Mouse (Mus musculus) limb, embryonic 10.5 days (tissue): Measurements from ENCODE around the gene Gabrr3. TPM values are rescaled to one million over a fixed set of nuclear protein-coding genes. Genes with fewer than 3 reads are reported as not detected.

Experiments
- DNase-seq: peaks from one replicate; pipeline ENCODE4 v3.0.0-alpha.2; 2017; ENCODE audit warnings: low spot score
- H3K27ac ChIP-seq: fragments of 300-500 bp; sonication (generic); 2 replicates; pipeline ENCODE4 v1.5.1; 2016; ENCODE audit warnings: mild to moderate bottlenecking
- H3K27me3 ChIP-seq: fragments of 300-500 bp; sonication (generic); 2 replicates; pipeline ENCODE4 v1.6.1; 2016; ENCODE audit warnings: low read depth, mild to moderate bottlenecking; ENCODE audit not compliant: poor library complexity, severe bottlenecking
- H3K36me3 ChIP-seq: fragments of 300-500 bp; sonication (generic); 2 replicates; pipeline ENCODE4 v1.6.1; 2016; ENCODE audit warnings: mild to moderate bottlenecking, moderate library complexity
- H3K4me1 ChIP-seq: fragments of 300-500 bp; sonication (generic); 2 replicates; pipeline ENCODE4 v1.6.1; 2016
- H3K4me3 ChIP-seq: fragments of 300-500 bp; sonication (generic); 2 replicates; pipeline ENCODE4 v1.5.1; 2016; ENCODE audit warnings: mild to moderate bottlenecking, moderate library complexity
- H3K9me3 ChIP-seq: fragments of 300-500 bp; sonication (generic); replicated peaks from 2 replicates; pipeline ENCODE4 v1.6.1; 2016; ENCODE audit warnings: mild to moderate bottlenecking
- WGBS: fragments of 180-500 bp; shearing (Covaris S2); methylation state at CpG from one replicate; pipeline ENCODE4 v1.1.7; 2016; 5-methylcytosine and 5-hydroxymethylcytosine counted together
- polyA plus RNA-seq: library from polyadenylated mRNA; unstranded; fragments of >200 nt; fragmentation: Nextera tagmentation; extraction: Ambion mirVana; gene quantifications from 2 replicates; pipeline ENCODE4 v1.2.1, GENCODE M21; 2016

The Gabrr3 gene
- 0.11 and 0.19 TPM in 2 replicates for polyA plus RNA-seq

DNA sequence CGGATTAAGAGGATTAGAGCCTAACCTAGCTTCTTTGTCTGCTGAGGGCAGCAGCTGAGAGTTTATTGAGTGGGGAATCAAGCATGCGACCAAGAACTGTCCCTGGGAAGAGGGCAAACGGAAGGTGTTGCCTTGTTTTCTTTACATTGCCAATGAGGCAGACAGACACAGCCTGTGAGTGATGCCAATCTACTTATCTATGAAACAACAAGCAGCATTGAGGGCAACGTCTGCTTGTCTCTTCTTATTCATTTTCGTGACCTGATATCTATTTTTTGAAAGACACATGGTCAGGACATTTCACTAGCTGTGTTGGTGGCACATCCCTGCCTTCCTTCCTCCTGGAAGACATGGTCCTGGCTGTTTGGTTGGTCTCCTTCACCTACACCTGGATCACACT is at the start of gene Gabrr3:
TSS of gene Gabrr3 (plus strand) at position 301 of the 400 bp plus-strand sequence.
- no peak within 1 kb of the TSS for H3K27ac ChIP-seq
- no peaks in the 10 kb centered on the region for H3K27me3 ChIP-seq
- 81% methylated on average over 5 of the region's 5 CpGs for WGBS
- DNase-seq: no peak
- H3K9me3 ChIP-seq: no peaks in the 10 kb centered on the region
- no peaks in the 10 kb centered on the region for H3K36me3 ChIP-seq
- no peak within 1 kb of the TSS for H3K4me3 ChIP-seq
- H3K4me1 ChIP-seq: no peaks in the 10 kb centered on the region

DNA sequence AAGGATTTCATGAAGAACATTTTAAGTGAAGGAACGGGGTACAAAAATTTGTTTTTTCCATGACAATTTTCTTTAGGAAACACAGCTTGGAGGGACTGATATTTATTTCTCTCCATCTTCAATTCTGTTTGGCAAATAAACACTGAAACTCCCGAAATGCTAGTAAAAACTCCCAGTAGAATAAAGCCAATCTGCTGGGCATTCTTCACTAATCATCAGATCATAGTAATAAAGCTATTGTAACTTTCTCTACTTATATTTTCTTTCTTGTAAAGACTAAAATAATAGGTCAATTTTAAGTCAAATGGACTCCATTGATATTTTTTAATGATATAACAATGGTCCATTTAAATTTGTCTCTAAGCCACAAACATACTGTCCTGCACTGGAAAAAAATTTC is 43.2 kb upstream of the Gabrr3 start, which contains the start of gene Olfr209:
TSS of gene Olfr209 (minus strand) at position 101 of the 400 bp plus-strand sequence.
- H3K36me3 ChIP-seq: no peaks in the 10 kb centered on the region
- no peaks in the 10 kb centered on the region for H3K4me1 ChIP-seq
- 91% methylated on average over 2 of the region's 2 CpGs for WGBS
- H3K4me3 ChIP-seq: no peak within 1 kb of the TSS
- H3K9me3 ChIP-seq: no peaks in the 10 kb centered on the region
- no peak for DNase-seq
- H3K27me3 ChIP-seq: no peaks in the 10 kb centered on the region
- no peak within 1 kb of the TSS for H3K27ac ChIP-seq

GRCm38 (mm10) chr16:59393300-59393699 is 13.8 kb upstream of the Gabrr3 start:
- WGBS: 87% methylated on average over 3 of the region's 3 CpGs
- H3K9me3 ChIP-seq: no peaks in the 10 kb centered on the region
- H3K36me3 ChIP-seq: no peaks in the 10 kb centered on the region
- H3K27ac ChIP-seq: no peak overlapping the region
- H3K27me3 ChIP-seq: no peaks in the 10 kb centered on the region
- H3K4me1 ChIP-seq: no peaks in the 10 kb centered on the region
- no peak overlapping the region for H3K4me3 ChIP-seq
- DNase-seq: no peak

DNA sequence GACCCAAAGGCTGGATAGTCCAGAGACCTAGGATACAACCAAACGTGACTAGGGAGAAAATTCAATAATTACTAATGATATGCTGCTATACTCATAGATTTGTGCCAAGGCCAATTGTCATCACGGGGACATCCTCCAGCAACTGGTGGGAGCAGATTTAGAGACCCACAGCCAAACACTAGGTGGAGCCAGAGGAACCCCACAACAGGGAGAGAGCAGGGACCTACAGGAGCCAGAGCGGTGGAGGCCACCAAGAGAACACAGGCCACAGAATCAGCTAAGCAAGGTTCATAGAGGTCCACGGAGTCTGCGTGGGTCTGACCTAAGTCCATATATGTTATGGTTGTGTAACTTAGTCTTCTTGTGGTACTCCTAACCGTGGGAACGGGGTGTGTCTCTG is 6.0 kb upstream of the Gabrr3 start:
- 81% methylated on average over 7 of the region's 7 CpGs for WGBS
- no peaks in the 10 kb centered on the region for H3K4me1 ChIP-seq
- no peak overlapping the region for H3K27ac ChIP-seq
- no peaks in the 10 kb centered on the region for H3K36me3 ChIP-seq
- no peaks in the 10 kb centered on the region for H3K9me3 ChIP-seq
- H3K27me3 ChIP-seq: no peaks in the 10 kb centered on the region
- H3K4me3 ChIP-seq: no peak overlapping the region
- no peak for DNase-seq

DNA sequence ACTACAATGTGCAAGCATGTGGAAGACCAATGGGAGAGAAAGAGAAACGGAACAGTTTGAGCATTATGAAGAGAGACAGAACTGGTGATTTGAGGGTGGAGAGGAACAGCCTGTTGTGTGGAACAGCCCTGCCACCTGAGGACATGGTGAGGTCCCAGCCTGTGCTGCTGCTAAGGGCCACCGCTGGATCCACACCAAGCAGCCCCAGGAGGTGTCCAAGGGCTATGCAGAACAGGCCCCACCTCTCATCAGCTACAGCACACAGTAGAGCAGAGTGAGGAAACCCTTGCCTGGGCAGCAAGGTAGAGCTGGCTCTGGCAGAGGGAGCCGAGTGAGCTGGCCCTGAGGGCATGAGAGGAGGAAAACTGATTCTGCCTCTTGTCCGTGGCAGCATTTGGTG is 5.1 kb upstream of the Gabrr3 start:
- WGBS: 84% methylated on average over 4 of the region's 4 CpGs
- H3K27me3 ChIP-seq: no peaks in the 10 kb centered on the region
- H3K4me3 ChIP-seq: no peak overlapping the region
- H3K9me3 ChIP-seq: no peaks in the 10 kb centered on the region
- no peaks in the 10 kb centered on the region for H3K4me1 ChIP-seq
- no peak overlapping the region for H3K27ac ChIP-seq
- H3K36me3 ChIP-seq: no peaks in the 10 kb centered on the region
- no peak for DNase-seq

DNA sequence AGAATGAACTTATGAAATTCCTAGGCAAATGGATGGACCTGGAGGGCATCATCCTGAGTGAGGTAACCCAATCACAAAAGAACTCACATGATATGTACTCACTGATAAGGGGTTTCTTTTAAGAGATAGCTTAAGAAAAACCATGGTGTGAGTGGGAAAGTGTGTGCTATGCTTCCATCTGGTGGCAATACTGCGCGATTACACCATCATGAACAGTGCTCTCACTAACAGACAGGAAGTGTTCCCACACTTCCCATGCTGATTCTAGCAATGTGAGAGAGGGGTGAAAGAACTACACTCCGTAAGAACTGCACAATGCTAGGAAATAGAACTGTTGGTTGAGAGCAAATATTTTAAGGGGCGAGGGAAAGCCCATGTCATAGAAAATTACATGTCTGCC is 3.4 kb upstream of the Gabrr3 start:
- H3K4me3 ChIP-seq: no peak overlapping the region
- peak; percentile 41 for DNase-seq
- WGBS: 23% methylated on average over 4 of the region's 4 CpGs
- H3K36me3 ChIP-seq: no peaks in the 10 kb centered on the region
- H3K27ac ChIP-seq: no peak overlapping the region
- H3K27me3 ChIP-seq: no peaks in the 10 kb centered on the region
- H3K4me1 ChIP-seq: no peaks in the 10 kb centered on the region
- H3K9me3 ChIP-seq: no peaks in the 10 kb centered on the region

DNA sequence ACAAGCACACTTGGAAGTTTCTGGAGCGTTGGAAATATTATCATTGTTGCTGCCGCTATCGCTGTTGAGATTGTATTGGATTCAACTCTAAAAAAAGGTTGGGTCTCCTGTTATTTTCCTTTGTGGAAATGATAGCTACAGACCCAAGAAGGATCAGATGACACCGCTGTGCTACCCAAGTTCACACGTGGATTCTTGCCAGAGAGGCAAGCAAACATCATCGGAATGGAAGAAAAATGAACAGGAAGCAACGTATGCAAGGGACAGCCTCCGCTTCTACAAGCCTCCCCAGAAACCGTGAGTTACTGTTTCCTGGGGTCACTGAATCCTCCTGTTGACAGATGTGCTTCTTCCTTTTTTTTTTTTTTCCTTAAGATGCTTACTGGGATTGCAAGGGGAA is 2.3 kb upstream of the Gabrr3 start:
- Histone ChIP-seq H3K4me1 (no peaks in the 10 kb centered on the region), H3K9me3 (no peaks in the 10 kb centered on the region), H3K36me3 (no peaks in the 10 kb centered on the region), H3K27me3 (no peaks in the 10 kb centered on the region), H3K4me3 (no peak overlapping the region), H3K27ac (no peak overlapping the region)
- 77% methylated on average over 9 of the region's 9 CpGs for WGBS
- no peak for DNase-seq

DNA sequence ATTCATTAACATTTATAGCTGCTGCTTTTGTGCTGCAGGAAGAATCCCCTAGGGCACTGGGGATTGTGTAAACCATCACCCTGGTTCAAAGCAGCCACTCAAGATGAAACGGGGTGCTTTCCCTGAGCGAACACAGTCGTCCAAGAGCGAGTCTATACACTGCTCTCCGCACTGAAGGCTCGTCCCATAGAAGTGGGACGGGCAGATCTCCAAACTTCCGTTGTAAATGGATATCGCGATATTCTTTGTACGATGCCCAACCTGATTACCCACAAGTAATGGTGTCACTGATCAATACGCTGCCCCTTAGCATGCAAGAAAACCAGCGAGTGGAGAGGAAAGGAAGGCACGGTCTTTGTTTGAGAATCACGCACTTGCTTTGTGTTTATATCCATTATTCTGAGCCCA is 2.2 kb downstream of the Gabrr3 start:
- Histone ChIP-seq H3K27ac (no peak overlapping the region), H3K36me3 (no peaks in the 10 kb centered on the region), H3K27me3 (no peaks in the 10 kb centered on the region), H3K9me3 (no peaks in the 10 kb centered on the region), H3K4me3 (no peak overlapping the region), H3K4me1 (no peaks in the 10 kb centered on the region)
- no peak for DNase-seq
- 72% methylated on average over 15 of the region's 15 CpGs for WGBS

DNA sequence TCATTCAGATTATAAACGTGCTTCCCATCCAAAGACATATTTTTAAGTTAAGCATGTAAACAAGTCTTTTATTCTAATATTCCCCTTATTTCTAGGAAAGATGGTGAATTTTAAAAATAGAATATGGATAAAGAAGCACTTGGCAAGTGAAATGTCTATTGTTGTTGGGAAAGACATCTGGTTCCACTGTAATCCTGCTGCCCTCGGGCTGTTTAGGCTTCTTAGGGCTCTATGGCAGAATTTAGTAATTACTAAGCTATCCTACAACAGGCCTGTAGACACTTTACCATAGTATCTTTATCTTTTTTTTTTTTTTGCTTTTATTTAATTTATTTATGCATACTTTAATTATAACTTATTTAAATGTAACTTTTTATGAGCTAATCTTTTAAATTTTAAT is 2.7 kb downstream of the Gabrr3 start:
- Histone ChIP-seq H3K36me3 (no peaks in the 10 kb centered on the region), H3K4me1 (no peaks in the 10 kb centered on the region), H3K9me3 (no peaks in the 10 kb centered on the region), H3K4me3 (no peak overlapping the region), H3K27me3 (no peaks in the 10 kb centered on the region), H3K27ac (no peak overlapping the region)
- DNase-seq: no peak
- WGBS: 80% methylated on average over 2 of the region's 2 CpGs

DNA sequence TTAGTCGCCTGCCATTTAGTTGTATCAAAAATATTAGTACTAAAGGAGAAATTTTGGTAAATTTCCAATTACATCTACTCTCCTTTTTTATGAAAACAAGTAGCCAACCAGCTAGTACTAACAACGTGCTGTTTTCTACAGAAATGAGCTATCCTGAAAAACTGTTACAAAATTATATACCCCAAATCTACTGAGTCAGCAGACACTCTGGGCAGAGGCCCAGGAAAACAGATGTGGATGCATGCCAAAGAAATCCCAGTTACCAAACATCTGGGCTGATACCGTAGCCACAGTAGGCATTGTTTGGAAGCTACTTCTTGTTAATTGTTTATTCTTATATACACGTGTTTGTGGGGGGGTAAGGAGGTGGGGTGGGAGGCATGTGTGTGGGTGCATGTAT is 6.3 kb downstream of the Gabrr3 start:
- Histone ChIP-seq H3K9me3 (no peaks in the 10 kb centered on the region), H3K27ac (no peak overlapping the region), H3K4me1 (no peaks in the 10 kb centered on the region), H3K4me3 (no peak overlapping the region), H3K27me3 (no peaks in the 10 kb centered on the region), H3K36me3 (no peaks in the 10 kb centered on the region)
- WGBS: 75% methylated on average over 4 of the region's 4 CpGs
- DNase-seq: no peak

DNA sequence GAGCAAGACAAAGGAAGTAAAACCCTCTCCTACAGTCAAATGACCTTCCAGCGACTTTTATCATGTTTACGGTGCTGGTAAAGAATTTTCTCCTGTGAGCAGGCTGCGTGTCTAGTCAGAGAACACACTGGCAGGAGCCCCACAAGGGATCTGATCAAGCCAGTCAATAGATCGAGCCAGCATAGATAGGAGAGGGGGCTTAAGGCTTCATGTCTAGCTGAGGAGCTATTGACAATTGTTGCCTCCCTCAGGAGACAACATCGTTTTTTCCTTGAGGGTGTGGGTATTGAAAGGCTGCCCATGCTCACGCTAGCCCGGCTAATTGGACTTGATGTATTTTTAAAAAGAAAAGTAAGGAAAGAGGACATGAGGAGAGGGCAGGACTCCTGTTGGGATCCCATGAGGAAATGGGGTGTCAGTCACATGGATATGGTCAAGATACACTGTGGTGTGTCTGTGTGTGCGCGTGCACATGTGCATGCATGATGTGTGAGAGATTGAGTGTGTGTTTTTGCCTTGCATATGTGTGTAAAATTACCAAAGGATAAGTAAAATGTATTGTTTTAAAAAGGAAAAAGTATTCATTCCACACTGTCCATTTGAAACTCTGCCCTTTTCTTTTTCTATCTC is 13.2 kb downstream of the Gabrr3 start:
- Histone ChIP-seq H3K4me1 (peaks cover 7% of the 10 kb centered on the region), H3K36me3 (no peaks in the 10 kb centered on the region), H3K9me3 (no peaks in the 10 kb centered on the region), H3K4me3 (no peak overlapping the region), H3K27ac (no peak overlapping the region), H3K27me3 (no peaks in the 10 kb centered on the region)
- WGBS: 75% methylated on average over 9 of the region's 9 CpGs
- DNase-seq: no peak

DNA sequence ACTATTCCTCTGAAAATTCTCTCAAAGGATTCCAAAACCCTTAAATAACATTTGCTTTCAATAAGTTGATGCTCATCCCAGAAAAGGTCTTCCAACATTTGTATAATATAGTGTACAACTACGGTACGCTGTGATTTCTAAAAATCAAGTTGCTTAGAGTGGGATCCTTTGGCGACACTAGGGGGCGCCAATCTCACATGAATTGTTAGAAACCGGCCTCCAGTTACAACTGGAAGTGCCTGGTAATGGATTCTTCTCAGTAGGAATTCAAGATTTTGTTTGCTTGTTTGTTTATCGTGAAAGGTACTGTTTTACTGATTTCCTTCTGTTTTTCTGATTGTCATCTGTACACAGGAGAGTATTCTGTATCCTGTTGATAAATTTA is 13.7 kb downstream of the Gabrr3 start:
- no peaks in the 10 kb centered on the region for H3K36me3 ChIP-seq
- no peaks in the 10 kb centered on the region for H3K27me3 ChIP-seq
- H3K4me1 ChIP-seq: peaks cover 7% of the 10 kb centered on the region
- H3K4me3 ChIP-seq: no peak overlapping the region
- H3K9me3 ChIP-seq: no peaks in the 10 kb centered on the region
- peak; percentile 85 for DNase-seq
- no peak overlapping the region for H3K27ac ChIP-seq
- 15% methylated on average over 6 of the region's 6 CpGs for WGBS

DNA sequence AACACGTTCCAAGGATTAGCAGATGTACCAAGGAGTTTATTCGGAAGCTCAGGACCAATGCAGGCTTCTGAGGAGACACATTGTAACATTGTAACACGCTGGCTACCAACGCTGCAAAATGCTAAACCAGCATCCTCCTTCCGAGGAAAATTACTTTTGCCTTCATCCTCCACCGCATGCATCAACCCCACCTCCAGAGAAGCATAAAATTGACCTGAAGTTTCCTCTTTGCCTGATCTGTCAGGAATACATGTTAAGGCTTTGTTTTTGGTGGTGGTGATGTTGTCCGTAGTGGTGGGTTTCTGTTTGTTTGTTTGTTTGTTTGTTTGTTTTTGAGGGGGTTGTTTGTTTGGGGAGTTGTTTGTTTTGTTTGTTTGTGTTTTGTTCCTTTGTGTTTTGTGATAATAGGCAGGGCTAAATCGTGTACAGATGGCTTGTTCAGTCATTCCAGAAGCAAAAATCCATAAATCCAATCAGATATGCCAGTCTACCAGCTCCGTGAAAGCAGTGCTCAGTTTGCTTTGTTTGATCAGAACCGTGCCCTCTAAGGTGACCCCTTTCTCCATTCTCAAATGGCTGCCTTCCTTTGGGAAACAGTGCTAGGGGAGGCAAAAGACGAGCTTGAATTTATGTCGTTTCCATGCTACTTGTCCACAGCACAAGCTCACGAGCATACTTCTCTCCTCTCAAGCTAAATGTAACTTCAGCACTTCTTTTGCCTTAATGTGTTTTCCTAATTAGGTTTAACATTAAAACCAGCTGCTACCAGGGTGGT is 14.6 kb downstream of the Gabrr3 start:
- H3K27ac ChIP-seq: peak overlapping the region; percentile 40; the same call in 1 of the 2 replicates
- H3K4me3 ChIP-seq: no peak overlapping the region
- no peaks in the 10 kb centered on the region for H3K9me3 ChIP-seq
- WGBS: 53% methylated on average over 13 of the region's 13 CpGs
- DNase-seq: no peak
- H3K4me1 ChIP-seq: peaks cover 7% of the 10 kb centered on the region
- no peaks in the 10 kb centered on the region for H3K27me3 ChIP-seq
- H3K36me3 ChIP-seq: no peaks in the 10 kb centered on the region
